Mouse (Mus musculus) neural tube, embryonic 13.5 days (tissue): ENCODE results near the gene Dynll1. TPM values are rescaled to one million over a fixed set of nuclear protein-coding genes. Genes with fewer than 3 reads are reported as not detected.

Experiments
- ATAC-seq: fragments of 200-750 bp; cut with Nextera tagmentation; 2 replicates; pipeline ENCODE4 v1.8.0; 2017; ENCODE audit warnings: low read depth, mild to moderate bottlenecking, moderate TSS enrichment, moderate library complexity
- H3K27ac ChIP-seq: fragments of 300-500 bp; sonication (generic); replicated peaks from 2 replicates; pipeline ENCODE4 v1.5.1; 2015; ENCODE audit warnings: moderate library complexity, mild to moderate bottlenecking, inconsistent platforms
- H3K27me3 ChIP-seq: fragments of 300-500 bp; sonication (generic); 2 replicates; pipeline ENCODE4 v1.6.1; 2015; ENCODE audit warnings: mild to moderate bottlenecking, inconsistent platforms
- H3K36me3 ChIP-seq: fragments of 300-500 bp; sonication (generic); 2 replicates; pipeline ENCODE4 v1.6.1; 2015; ENCODE audit warnings: mild to moderate bottlenecking, inconsistent platforms
- H3K4me1 ChIP-seq: fragments of 300-500 bp; sonication (generic); replicated peaks from 2 replicates; pipeline ENCODE4 v1.6.1; 2015; ENCODE audit warnings: inconsistent platforms
- H3K4me2 ChIP-seq: fragments of 300-500 bp; sonication (generic); 2 replicates; pipeline ENCODE4 v1.6.1; 2015; ENCODE audit warnings: inconsistent platforms, mild to moderate bottlenecking, moderate library complexity
- H3K4me3 ChIP-seq: fragments of 300-500 bp; sonication (generic); 2 replicates; pipeline ENCODE4 v1.5.1; 2015; ENCODE audit warnings: mild to moderate bottlenecking, inconsistent platforms
- H3K9ac ChIP-seq: fragments of 300-500 bp; sonication (generic); 2 replicates; pipeline ENCODE4 v1.6.1; 2015; ENCODE audit warnings: moderate library complexity, mild to moderate bottlenecking, inconsistent platforms
- H3K9me3 ChIP-seq: fragments of 300-500 bp; sonication (generic); 2 replicates; pipeline ENCODE4 v1.6.1; 2016; ENCODE audit warnings: inconsistent platforms
- WGBS: fragments of 180-500 bp; shearing (Covaris S2); methylation state at CpG from one replicate; pipeline ENCODE4 v1.1.7; 2015; 5-methylcytosine and 5-hydroxymethylcytosine counted together
- polyA plus RNA-seq: library from polyadenylated mRNA; unstranded; fragments of >200 nt; fragmentation: Nextera tagmentation; extraction: Ambion mirVana; gene quantifications from 2 replicates; pipeline ENCODE4 v1.2.1, GENCODE M21; 2015

Gene Dynll1
- polyA plus RNA-seq, 1 experiment from 2014 or later = 1,475 TPM

GRCm38 (mm10) chr5:115273549-115274135, 27.2 kb downstream of the Dynll1 start:
- no peak for ATAC-seq
- Histone ChIP-seq H3K27me3 (no peaks in the 10 kb centered on the region), H3K4me3 (peak overlapping the region; percentile 92), H3K4me2 (peak overlapping the region; percentile 58), H3K36me3 (peaks cover 16% of the 10 kb centered on the region), H3K27ac (peak overlapping the region; percentile 88), H3K9me3 (no peaks in the 10 kb centered on the region), H3K9ac (peak overlapping the region; percentile 98), H3K4me1 (peaks cover 38% of the 10 kb centered on the region)
- WGBS = 73% methylated on average over 6 of the region's 6 CpGs

DNA sequence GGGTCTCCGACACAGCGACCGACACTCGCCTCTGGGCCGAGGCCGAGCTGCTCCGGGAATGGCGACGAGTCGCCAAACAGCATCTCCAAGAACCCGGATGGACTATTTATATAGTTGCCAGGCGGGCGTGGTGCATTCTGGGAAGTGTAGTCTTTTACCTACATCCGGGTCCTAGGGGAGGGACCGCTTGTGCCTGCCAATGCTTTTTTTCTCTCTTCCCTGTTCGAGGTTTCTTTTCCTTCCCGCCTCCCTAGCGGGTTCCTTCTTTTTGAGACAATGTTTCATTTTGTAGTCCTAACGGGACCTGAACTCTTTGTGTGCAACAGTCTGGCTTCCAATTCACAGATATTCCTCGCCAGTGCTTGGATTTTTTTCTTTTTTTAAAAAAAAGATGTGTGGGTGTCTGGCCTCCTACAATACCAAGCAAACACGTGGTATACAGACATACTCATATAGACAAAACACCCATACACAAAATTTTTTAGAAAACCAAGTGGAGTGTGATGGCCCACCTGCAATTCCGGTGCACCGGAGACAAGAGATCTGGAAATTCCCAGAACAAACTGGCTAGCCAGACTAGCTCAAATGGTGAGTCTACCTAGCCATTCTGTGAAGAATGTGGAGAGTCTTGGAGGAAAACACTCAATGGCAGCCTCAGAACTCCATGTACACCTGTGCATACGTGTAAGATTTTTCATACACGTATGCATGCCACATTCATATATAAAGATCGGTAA, 27.8 kb downstream of the Dynll1 start, which contains the start of gene Rnf10:
Rnf10 (minus strand) TSS at position 87 of the 737 bp plus-strand sequence.
- peak within 1 kb of the TSS; percentile 92 for H3K4me3 ChIP-seq
- H3K4me2 ChIP-seq = peak within 1 kb of the TSS; percentile 91
- peaks cover 45% of the 10 kb centered on the region for H3K4me1 ChIP-seq
- H3K27ac ChIP-seq = peak within 1 kb of the TSS; percentile 88
- H3K36me3 ChIP-seq = peaks cover 21% of the 10 kb centered on the region
- no peaks in the 10 kb centered on the region for H3K9me3 ChIP-seq
- H3K9ac ChIP-seq = peak within 1 kb of the TSS; percentile 98
- ATAC-seq = peak; percentile 89
- 14% methylated on average over 26 of the region's 26 CpGs for WGBS
- no peaks in the 10 kb centered on the region for H3K27me3 ChIP-seq

DNA sequence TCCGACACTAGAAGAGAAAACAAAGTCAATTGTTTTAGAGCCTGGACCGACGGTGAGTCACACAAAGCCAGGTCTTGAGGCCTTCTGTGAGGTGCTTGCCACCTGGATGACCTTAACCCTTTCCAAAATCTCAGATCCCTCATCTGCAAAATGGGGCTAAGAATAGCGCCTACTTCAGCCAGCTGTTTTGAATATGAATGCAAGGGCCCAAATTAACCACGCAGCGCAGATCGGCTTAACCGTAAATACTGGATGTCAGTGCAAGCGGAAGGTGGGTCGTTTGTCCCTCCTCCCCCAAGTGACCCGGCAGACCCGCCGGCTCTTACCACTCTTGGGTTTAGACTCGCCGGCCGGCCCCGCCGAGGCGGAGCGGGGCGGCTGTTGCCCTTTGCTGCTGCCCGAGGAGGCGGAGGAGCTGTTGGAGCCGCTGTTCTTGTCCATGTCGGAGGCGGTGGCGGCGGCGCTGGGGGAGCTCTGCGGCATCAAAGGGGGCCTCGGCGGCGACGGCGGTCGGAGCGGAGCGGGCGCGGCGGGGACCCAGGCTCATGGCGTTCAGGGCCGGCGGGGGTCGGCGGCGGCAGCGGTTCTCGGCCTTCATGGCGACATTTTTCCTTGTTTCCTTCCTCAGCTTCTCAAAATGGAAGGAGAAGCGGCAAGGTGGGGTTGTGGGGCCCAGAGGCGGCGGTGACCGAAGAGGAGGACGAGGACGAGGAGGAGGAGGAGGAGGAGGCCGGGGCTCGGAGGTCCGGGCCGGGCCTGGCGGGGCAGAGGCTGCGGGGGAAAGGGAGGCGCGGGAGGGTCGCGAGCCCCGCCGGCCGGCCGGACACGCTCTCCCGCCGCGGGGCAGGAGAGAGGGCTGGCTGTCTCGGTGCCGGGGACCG, 28.6 kb downstream of the Dynll1 start:
- H3K4me2 ChIP-seq = peak overlapping the region; percentile 91
- no peaks in the 10 kb centered on the region for H3K9me3 ChIP-seq
- H3K36me3 ChIP-seq = peaks cover 21% of the 10 kb centered on the region
- peak overlapping the region; percentile 98 for H3K9ac ChIP-seq
- ATAC-seq = peak; percentile 30; the same call in 1 of the 2 replicates
- H3K4me1 ChIP-seq = peaks cover 50% of the 10 kb centered on the region
- H3K27me3 ChIP-seq = no peaks in the 10 kb centered on the region
- peak overlapping the region; percentile 88 for H3K27ac ChIP-seq
- H3K4me3 ChIP-seq = peak overlapping the region; percentile 92
- under 1% methylated on average over 62 of the region's 77 CpGs for WGBS

DNA sequence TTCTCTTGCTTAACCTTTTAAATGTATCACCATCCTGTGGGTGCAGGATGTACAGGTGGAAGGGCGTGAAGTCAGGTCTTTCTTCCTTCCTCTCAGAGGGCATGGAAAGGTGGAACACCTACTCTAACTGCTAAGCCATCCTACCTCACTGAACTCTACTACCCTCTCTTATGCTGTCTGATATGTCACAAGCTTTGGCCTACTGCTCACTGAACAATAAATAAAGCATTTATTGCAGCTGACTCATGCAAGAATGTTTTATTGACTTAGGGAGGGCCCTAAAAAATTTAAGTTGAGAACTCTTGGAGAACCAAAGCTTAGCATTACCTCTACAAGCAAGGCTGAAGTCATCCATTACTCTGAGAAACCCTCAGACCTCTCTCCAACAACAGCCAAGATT, 30.8 kb downstream of the Dynll1 start:
- no peaks in the 10 kb centered on the region for H3K27me3 ChIP-seq
- H3K4me2 ChIP-seq = peak overlapping the region; percentile 91
- H3K9ac ChIP-seq = peak overlapping the region; percentile 98; the same call in 1 of the 2 replicates
- ATAC-seq = no peak
- WGBS = 97% methylated on average over 1 of the region's 1 CpGs
- peaks cover 30% of the 10 kb centered on the region for H3K36me3 ChIP-seq
- peaks cover 65% of the 10 kb centered on the region for H3K4me1 ChIP-seq
- no peak overlapping the region for H3K27ac ChIP-seq
- no peaks in the 10 kb centered on the region for H3K9me3 ChIP-seq
- H3K4me3 ChIP-seq = peak overlapping the region; percentile 92

DNA sequence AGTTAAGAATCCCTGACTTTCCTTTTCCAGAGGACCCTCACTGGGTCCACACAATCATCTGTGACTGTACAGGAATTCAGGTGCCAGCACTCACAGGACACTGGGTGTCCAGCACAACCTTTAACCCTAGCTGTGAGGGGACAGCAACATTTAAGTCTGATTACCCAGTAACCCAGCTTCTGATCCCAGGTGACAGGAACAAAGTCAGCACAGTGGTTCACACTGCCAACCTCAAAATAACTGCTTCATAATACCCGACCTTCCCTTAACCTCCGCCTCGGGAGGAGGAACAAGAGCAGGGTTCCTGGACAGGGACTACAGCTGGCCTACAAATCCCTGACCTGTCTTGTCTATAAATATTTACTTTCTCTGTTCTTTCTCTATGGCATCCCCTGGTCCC, 32.5 kb downstream of the Dynll1 start:
- no peak overlapping the region for H3K4me3 ChIP-seq
- WGBS = 62% methylated on average over 3 of the region's 3 CpGs
- H3K4me1 ChIP-seq = peaks cover 65% of the 10 kb centered on the region
- no peak overlapping the region for H3K27ac ChIP-seq
- no peak for ATAC-seq
- no peaks in the 10 kb centered on the region for H3K27me3 ChIP-seq
- no peaks in the 10 kb centered on the region for H3K9me3 ChIP-seq
- H3K9ac ChIP-seq = no peak overlapping the region
- H3K4me2 ChIP-seq = 0 out of 2 replicates have a peak overlapping the region, but pooled peaks have one; percentile 91
- H3K36me3 ChIP-seq = peaks cover 30% of the 10 kb centered on the region

DNA sequence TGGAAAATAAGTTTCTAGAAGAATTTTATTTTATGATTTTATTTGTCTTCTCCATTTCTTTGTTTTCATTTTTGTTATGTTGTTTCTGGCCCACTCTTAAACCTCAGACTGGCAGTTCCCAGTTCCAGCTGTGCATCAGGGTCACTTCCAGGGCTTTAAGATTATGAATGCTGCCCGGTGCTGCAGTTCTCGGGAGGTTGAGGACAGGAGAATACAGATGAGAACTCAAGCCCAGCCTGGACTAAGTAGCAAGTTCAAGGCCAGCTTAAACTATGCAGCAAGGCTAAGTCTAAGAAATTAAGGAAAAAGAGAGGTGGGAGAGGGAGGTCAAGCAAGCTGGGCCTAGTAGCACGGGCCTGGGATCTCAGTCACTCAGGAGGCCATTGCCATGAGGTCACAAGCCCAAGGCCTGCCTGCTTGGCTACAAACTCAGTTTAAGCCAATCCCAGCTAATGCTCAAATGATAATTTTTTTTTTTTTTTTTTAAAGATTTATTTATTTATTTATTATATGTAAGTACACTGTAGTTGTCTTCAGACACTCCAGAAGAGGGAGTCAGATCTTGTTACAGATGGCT, 33.2 kb downstream of the Dynll1 start:
- H3K27me3 ChIP-seq = no peaks in the 10 kb centered on the region
- peaks cover 62% of the 10 kb centered on the region for H3K4me1 ChIP-seq
- H3K4me2 ChIP-seq = no peak overlapping the region
- no peak overlapping the region for H3K27ac ChIP-seq
- ATAC-seq = no peak
- peaks cover 30% of the 10 kb centered on the region for H3K36me3 ChIP-seq
- 79% methylated on average over 3 of the region's 3 CpGs for WGBS
- no peak overlapping the region for H3K9ac ChIP-seq
- H3K4me3 ChIP-seq = no peak overlapping the region
- no peaks in the 10 kb centered on the region for H3K9me3 ChIP-seq

- no peak for ATAC-seq
- H3K4me1 ChIP-seq = peaks cover 62% of the 10 kb centered on the region
- no peaks in the 10 kb centered on the region for H3K9me3 ChIP-seq
- no peak overlapping the region for H3K4me2 ChIP-seq
- H3K36me3 ChIP-seq = peaks cover 30% of the 10 kb centered on the region
- H3K9ac ChIP-seq = no peak overlapping the region
- H3K27me3 ChIP-seq = no peaks in the 10 kb centered on the region
- no peak overlapping the region for H3K4me3 ChIP-seq
- WGBS = 88% methylated on average over 8 of the region's 8 CpGs
- no peak overlapping the region for H3K27ac ChIP-seq
These were observed 33.9 kb downstream of the Dynll1 start for GRCm38 (mm10) chr5:115266787-115267468.

DNA sequence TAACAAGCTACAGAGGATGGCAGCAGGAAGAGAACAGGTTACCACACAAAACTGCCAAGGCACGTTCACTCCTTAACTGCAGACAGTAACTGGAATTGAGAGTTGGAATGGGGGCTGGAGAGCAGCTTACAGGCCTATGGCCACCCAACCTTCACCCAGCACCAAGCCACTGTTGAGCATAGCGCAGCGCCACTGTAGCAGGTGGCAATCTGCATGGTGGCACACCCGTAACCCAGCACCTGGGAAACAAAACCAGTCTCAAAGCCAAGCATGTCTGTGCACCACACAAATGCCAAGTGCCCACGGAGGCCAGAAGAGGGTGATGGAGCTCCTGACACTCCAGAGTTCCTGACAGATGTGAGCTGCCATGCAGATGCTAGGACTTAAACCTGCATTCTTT, 34.5 kb downstream of the Dynll1 start:
- WGBS = 93% methylated on average over 5 of the region's 5 CpGs
- Histone ChIP-seq H3K9me3 (no peaks in the 10 kb centered on the region), H3K4me2 (no peak overlapping the region), H3K4me1 (peaks cover 58% of the 10 kb centered on the region), H3K36me3 (peaks cover 30% of the 10 kb centered on the region), H3K4me3 (no peak overlapping the region), H3K27me3 (no peaks in the 10 kb centered on the region), H3K27ac (no peak overlapping the region), H3K9ac (no peak overlapping the region)
- ATAC-seq = no peak

DNA sequence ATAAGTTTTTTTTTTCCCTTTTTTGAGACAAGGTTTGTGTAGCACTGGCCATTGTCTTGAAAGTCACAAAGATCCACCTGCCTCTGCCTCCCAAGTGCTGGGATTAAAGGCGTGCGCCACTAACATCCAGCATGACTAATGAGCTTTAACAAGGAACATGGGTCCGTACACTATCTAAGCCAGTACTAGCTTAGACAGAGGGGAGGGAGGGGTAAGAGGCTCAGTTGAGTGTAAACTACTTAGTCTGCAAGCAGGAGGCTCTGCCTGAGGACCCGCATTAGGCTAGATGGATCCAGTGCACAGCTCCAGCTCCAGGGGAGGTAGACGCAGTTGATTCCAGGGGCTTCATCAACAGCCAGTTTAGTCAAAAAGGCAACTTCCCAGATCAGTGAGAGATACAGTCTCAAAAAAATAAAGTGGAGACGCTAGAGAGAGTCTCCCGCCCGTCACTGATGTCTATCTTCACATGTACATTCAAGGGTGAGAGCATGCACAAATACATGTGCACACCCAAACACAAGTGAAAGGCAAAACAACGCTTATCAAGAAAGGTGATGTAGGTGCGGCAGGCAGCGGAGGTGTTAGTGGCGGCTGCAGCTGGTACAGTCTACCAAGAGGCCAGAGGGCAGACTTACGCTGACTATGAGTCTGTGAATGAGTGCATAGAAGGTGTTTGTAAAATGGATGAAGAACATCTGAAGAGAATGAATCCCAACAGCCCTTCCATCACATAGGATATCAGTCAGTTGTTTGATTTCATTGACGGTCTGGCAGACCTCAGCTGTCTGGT, 38.1 kb downstream of the Dynll1 start:
- H3K4me2 ChIP-seq = no peak overlapping the region
- H3K4me1 ChIP-seq = peaks cover 24% of the 10 kb centered on the region
- H3K9me3 ChIP-seq = no peaks in the 10 kb centered on the region
- H3K27ac ChIP-seq = no peak overlapping the region
- H3K9ac ChIP-seq = no peak overlapping the region
- ATAC-seq = no peak
- peaks cover 34% of the 10 kb centered on the region for H3K36me3 ChIP-seq
- H3K27me3 ChIP-seq = no peaks in the 10 kb centered on the region
- H3K4me3 ChIP-seq = no peak overlapping the region
- WGBS = 86% methylated on average over 14 of the region's 14 CpGs

GRCm38 (mm10) chr5:115261880-115262279, 38.9 kb downstream of the Dynll1 start:
- Histone ChIP-seq H3K27ac (no peak overlapping the region), H3K36me3 (peaks cover 42% of the 10 kb centered on the region), H3K4me2 (no peak overlapping the region), H3K27me3 (no peaks in the 10 kb centered on the region), H3K4me1 (peaks cover 16% of the 10 kb centered on the region; the same call in 1 of the 2 replicates), H3K4me3 (no peak overlapping the region), H3K9me3 (no peaks in the 10 kb centered on the region), H3K9ac (no peak overlapping the region)
- WGBS = 87% methylated on average over 1 of the region's 1 CpGs
- ATAC-seq = no peak

DNA sequence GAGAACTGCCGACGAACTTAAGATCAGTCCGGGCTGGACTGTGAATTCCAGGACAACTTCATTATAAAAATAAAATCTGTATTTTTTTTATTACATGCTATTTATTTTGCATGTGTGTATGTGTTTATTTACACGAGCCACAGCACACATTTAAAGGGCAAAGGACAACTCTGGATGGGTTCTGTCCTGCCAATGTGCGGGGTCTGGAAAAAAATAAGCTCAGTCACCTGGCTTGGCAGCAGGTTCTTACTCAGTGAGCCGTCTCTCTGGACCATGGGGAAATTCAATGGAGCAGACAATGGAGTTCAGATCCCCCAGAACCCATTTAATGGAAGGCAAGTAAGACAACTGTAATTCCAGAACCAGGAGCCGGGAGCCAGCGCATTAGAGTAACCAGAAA, 39.7 kb downstream of the Dynll1 start:
- peaks cover 9% of the 10 kb centered on the region; the same call in 1 of the 2 replicates for H3K4me1 ChIP-seq
- H3K9ac ChIP-seq = no peak overlapping the region
- H3K4me2 ChIP-seq = no peak overlapping the region
- no peaks in the 10 kb centered on the region for H3K9me3 ChIP-seq
- H3K27me3 ChIP-seq = no peaks in the 10 kb centered on the region
- ATAC-seq = no peak
- H3K4me3 ChIP-seq = no peak overlapping the region
- no peak overlapping the region for H3K27ac ChIP-seq
- 88% methylated on average over 8 of the region's 8 CpGs for WGBS
- H3K36me3 ChIP-seq = peaks cover 42% of the 10 kb centered on the region
